In genomic region chr17:25723470-25723869, GRCm38 (mm10) we compare ENCODE assay signal across 28 mouse cellular contexts. TPM values are rescaled to one million over a fixed set of nuclear protein-coding genes. Genes with fewer than 3 reads are reported as not detected.
"Had no signal": no experiment of that assay in that cellular context is flagged by ENCODE, and none has a peak within 500 bp of the region (broad histone marks: within the 10 kb centered on the region; RNA-seq: fewer than 3 reads in every experiment).

No protein-coding gene starts in this region.

- H3K9me3 ChIP-seq: kidney, embryonic 15.5 days; limb, embryonic 12.5 days; liver, embryonic 12.5 days; liver, embryonic 15.5 days; lung, embryonic 15.5 days; midbrain, embryonic 13.5 days had no signal

- H3K27ac ChIP-seq: kidney, embryonic 15.5 days; left cerebral cortex, adult 2 months; limb, embryonic 12.5 days; liver, embryonic 12.5 days; liver, embryonic 15.5 days; lung, embryonic 15.5 days; midbrain, embryonic 13.5 days; stomach, postnatal 0 days had no signal

- H3K27me3 ChIP-seq: lung, embryonic 15.5 days had no signal

- H3K4me2 ChIP-seq: kidney, embryonic 15.5 days; limb, embryonic 12.5 days; liver, embryonic 12.5 days; liver, embryonic 15.5 days; lung, embryonic 15.5 days; midbrain, embryonic 13.5 days had no signal

- ATAC-seq: intestine, postnatal 0 days; liver, embryonic 12.5 days; midbrain, embryonic 13.5 days had no signal

- H3K4me3 ChIP-seq: kidney, embryonic 15.5 days; left cerebral cortex, adult 2 months; limb, embryonic 12.5 days; liver, embryonic 12.5 days; liver, embryonic 15.5 days; lung, embryonic 15.5 days; midbrain, embryonic 13.5 days had no signal

- H3K9ac ChIP-seq: kidney, embryonic 15.5 days; limb, embryonic 12.5 days; liver, embryonic 12.5 days; liver, embryonic 15.5 days; lung, embryonic 15.5 days had no signal

- DNase-seq: kidney, adult 2 months; kidney, postnatal 10 days; kidney, postnatal 36 days; layer of hippocampus, postnatal 36 days; liver; lung, adult 18-20 months; lung, postnatal 10 days; lung, postnatal 36 days; right cerebral cortex, adult 18-20 months; right cerebral cortex, postnatal 14 days; right cerebral cortex, postnatal 4 days; thymus, adult 2 months; thymus, postnatal 14 days; thymus, postnatal 4 days had no signal

RNA-seq across cellular contexts. Expression of gene Gng13, which starts 6.5 kb away (rescaled TPM):
- total RNA-seq: megakaryocyte-erythroid progenitor cell, adult 5-6 weeks had no signal
- polyA plus RNA-seq: kidney, adult 2 months; liver, embryonic 15.5 days had no signal

RNA-seq across cellular contexts. Expression of gene Mslnl, which starts 12.4 kb away (rescaled TPM):
- total RNA-seq: layer of hippocampus, postnatal 10 days; left cerebral cortex, postnatal 10 days; megakaryocyte-erythroid progenitor cell, adult 5-6 weeks had no signal
- polyA plus RNA-seq: intestine, postnatal 0 days; kidney, adult 2 months; limb, embryonic 12.5 days; liver, embryonic 12.5 days; liver, embryonic 15.5 days; midbrain, embryonic 13.5 days; neural tube, embryonic 14.5 days; stomach, embryonic 14.5 days had no signal

RNA-seq across cellular contexts. Expression of gene Msln, which starts 30.7 kb away (rescaled TPM):
- total RNA-seq: megakaryocyte-erythroid progenitor cell, adult 5-6 weeks had no signal
- polyA plus RNA-seq: limb, embryonic 12.5 days; midbrain, embryonic 13.5 days; neural tube, embryonic 14.5 days had no signal
